Mouse (Mus musculus) ES-E14 (cell line): ENCODE results near the gene Dhx8.

ENCODE experiments used
- CHD2 ChIP-seq: IDR thresholded peaks from 2 replicates; pipeline ENCODE4 v1.6.1; 2014; ENCODE audit warnings: mild to moderate bottlenecking, low read depth, low read length, inconsistent platforms
- HCFC1 ChIP-seq: IDR thresholded peaks from 2 replicates; pipeline ENCODE4 v1.6.1; 2012; ENCODE audit warnings: low read length, inconsistent platforms, borderline replicate concordance; ENCODE audit not compliant: insufficient read depth
- MAFK ChIP-seq: IDR thresholded peaks from 2 replicates; pipeline ENCODE4 v1.6.1; 2014; ENCODE audit warnings: mild to moderate bottlenecking, low read depth, low read length, inconsistent platforms; ENCODE audit not compliant: insufficient read depth
- ZC3H11A ChIP-seq: IDR thresholded peaks from 2 replicates; pipeline ENCODE4 v1.6.1; 2012; ENCODE audit warnings: low read depth, mild to moderate bottlenecking, inconsistent platforms, low read length, borderline replicate concordance
- ZNF384 ChIP-seq: IDR thresholded peaks from 2 replicates; pipeline ENCODE4 v1.6.1; 2012; ENCODE audit warnings: low read depth, low read length, inconsistent platforms

DNA sequence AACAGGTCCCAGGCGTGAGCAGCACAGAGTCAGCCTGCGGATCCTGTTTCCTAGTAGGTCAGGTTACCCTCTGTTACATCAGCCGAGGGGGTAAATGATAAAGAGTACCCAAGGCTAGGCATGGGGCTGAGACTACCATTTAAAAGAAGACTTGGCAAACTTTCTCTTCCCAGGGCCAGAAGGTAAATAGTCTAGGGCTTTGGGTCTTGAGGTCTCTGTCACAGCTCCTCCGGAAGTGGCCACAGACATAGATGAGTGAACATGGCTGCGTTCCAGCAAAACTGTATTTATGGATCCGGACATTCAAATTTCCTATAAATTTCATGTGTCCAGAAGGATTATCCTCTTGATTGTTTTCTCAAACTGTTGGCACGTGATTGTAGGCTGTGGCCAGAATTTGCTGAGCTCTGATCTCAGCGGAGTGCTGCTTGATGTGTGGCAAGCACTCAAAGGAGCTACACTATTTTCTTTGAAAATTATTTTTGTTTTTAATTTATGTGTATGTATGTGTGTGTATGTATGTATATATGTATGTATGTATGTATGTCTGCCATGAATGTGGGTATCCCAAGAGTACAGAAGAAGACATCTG is 72.5 kb downstream of the Dhx8 start:
- TF ChIP-seq ZNF384 (no peak), MAFK (no peak), CHD2 (no peak), ZC3H11A (no peak), HCFC1 (no peak)
